In genomic region chr11:63296476-63296875, GRCm38 (mm10) we compare ENCODE assay signal across 10 mouse cellular contexts.
"Had no signal": no experiment of that assay in that cellular context is flagged by ENCODE, and none has a peak within 500 bp of the region (broad histone marks: within the 10 kb centered on the region; RNA-seq: fewer than 3 reads in every experiment).

No protein-coding gene starts in this region.

- H3K9me3 ChIP-seq: limb, embryonic 10.5 days; liver, embryonic 13.5 days; neural tube, embryonic 12.5 days had no signal

- ATAC-seq: intestine, embryonic 16.5 days; liver, postnatal 0 days had no signal

- H3K27ac ChIP-seq: left cerebral cortex, adult 2 months; limb, embryonic 10.5 days; liver, embryonic 13.5 days; neural tube, embryonic 12.5 days; stomach, postnatal 0 days had no signal

- H3K9ac ChIP-seq: liver, embryonic 13.5 days; liver, postnatal 0 days; neural tube, embryonic 12.5 days had no signal

- H3K36me3 ChIP-seq: limb, embryonic 10.5 days; liver, embryonic 13.5 days; neural tube, embryonic 12.5 days had no signal

- H3K4me2 ChIP-seq: liver, embryonic 13.5 days; neural tube, embryonic 12.5 days had no signal

- DNase-seq: liver, embryonic 13.5 days; liver, postnatal 0 days; lung, postnatal 36 days; midbrain, embryonic 14.5 days; thymus, postnatal 14 days had no signal

- H3K4me1 ChIP-seq: liver, embryonic 13.5 days had no signal

- H3K4me3 ChIP-seq: left cerebral cortex, adult 2 months; limb, embryonic 10.5 days; liver, embryonic 13.5 days; neural tube, embryonic 12.5 days had no signal

- H3K27me3 ChIP-seq: liver, embryonic 13.5 days; neural tube, embryonic 12.5 days had no signal
